Mouse (Mus musculus) granulocyte monocyte progenitor cell, adult 5-6 weeks (primary cell): ENCODE measurements at regions not wholly inside any gene's neighbourhood (a gene's known extent, or its start where the extent isn't known, plus 50 kb on each side); places are given as distances from the start of the nearest gene placed in this dataset.
A peak's percentile ranks its signal among the peaks of the same experiment; 100 is the strongest.

Source experiments
- ATAC-seq: replicated peaks from 2 replicates; pipeline ENCODE4 v1.8.0; 2016; ENCODE audit warnings: mild to moderate bottlenecking, moderate TSS enrichment, inconsistent platforms; ENCODE audit not compliant: poor library complexity, severe bottlenecking

DNA sequence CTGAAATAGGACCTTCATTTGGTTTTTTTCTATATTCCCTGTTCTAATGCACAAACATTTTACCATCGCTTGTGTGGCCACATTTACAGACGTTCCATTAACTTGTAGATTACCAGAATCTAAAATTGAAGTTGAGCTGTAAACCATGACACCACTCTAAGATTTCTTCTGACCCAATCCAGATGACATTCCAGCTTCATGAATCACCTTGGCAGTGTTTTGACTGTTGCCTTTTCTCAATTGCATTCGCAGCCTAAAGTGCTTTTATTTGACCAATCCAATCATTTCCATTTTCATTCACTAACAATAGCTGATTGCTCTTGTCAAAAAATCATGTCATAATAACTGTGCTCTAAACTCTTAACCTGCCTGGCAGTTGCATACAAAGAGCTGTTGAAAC is 144.8 kb downstream of the Mdfic start:
- ATAC-seq, result no peak

DNA sequence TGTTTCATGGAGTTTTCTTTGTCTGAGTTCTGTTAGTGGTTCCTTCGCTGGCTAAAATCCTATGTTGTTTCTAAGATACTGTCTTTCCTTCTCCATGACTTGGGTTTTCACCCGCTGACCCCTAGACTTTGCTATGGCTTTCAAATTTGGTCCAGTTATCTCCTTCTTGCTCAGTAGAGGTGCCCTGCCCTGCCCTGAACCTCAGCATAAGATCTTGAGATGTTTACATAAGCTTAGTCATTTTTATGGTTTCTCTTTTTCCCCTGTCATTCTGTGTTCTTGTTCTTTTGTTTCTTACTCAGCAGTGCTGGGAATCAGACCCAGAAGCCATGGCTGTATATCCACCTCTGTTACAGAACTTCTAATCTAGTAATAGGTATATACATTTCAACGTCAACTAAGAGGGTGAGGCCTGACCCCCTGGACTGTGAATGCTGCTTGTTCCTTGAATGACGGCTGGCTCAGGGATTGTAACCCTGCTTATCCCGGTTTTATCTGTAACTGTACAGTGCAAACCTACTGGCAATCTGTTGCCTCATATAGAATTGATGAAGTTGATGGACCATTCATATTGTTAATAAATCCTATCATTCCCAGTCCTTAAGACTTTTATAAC is 161.9 kb downstream of the Mdfic start:
- no peak for ATAC-seq

DNA sequence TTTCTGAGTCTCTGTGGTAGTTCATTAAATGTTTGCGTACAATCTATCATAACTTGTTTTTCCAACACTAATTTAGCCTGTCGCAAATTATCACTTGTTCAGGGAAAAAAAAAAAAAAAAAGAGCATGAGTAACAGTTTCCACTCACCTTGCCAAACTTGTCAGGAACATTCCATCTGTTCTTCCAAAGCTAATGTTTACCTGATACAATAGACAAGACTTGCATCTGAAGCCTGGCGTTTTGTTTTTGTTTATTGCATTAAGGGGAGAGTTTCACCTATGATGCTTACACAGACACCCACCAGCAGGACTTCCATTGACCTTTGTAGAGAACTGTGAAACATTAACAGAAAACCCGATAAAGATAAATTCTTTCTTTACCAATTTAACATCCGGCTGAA is 172.6 kb downstream of the Mdfic start:
- ATAC-seq, result no peak

DNA sequence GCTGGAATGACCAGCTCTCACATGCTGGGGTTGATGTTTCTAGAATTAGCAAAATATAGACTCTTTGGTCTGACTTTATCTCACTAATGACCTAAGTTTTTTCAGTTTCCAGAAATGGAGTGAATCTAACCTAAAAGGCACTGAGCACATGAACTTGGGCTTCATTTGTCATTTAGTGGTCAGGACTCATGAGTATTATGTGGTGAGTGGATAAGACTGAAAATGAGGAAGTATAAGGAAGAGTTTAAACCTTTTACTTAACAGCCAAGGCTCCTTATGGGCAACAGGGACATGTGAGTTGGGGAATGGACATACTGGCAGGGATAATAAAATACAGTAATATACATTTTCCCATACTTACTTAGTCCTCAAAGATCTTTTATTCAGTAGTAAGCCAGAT is 180.0 kb downstream of the Mdfic start:
- peak; percentile 48; the same call in 1 of the 2 replicates for ATAC-seq

DNA sequence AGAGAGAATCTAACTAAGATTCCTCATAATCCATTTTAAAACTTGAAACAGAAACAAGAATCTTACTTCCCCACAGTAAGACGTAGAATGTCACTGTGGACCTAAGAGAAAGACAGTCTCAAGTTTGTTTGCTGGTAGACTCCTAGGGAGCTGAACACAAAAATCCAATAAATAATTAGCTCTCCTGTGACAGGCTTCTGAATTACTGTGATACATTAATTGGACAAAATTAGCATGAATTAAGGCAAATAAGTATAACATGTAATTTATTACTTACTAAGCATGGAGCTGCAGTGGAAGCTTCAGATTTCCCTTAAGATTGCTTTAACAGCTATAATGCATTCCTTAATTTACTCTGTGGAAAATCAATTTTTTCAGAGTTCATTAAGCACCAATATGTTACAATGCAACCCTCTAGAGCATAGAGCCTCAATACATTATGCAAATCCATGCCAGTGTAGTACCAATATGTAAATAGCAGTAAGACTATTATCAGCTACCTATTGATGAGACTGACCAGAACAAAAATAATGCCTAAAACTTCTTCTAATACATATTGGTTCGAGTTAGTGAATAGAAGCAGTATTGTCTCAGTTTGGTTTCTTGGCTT is 182.3 kb downstream of the Mdfic start:
- ATAC-seq, result no peak

DNA sequence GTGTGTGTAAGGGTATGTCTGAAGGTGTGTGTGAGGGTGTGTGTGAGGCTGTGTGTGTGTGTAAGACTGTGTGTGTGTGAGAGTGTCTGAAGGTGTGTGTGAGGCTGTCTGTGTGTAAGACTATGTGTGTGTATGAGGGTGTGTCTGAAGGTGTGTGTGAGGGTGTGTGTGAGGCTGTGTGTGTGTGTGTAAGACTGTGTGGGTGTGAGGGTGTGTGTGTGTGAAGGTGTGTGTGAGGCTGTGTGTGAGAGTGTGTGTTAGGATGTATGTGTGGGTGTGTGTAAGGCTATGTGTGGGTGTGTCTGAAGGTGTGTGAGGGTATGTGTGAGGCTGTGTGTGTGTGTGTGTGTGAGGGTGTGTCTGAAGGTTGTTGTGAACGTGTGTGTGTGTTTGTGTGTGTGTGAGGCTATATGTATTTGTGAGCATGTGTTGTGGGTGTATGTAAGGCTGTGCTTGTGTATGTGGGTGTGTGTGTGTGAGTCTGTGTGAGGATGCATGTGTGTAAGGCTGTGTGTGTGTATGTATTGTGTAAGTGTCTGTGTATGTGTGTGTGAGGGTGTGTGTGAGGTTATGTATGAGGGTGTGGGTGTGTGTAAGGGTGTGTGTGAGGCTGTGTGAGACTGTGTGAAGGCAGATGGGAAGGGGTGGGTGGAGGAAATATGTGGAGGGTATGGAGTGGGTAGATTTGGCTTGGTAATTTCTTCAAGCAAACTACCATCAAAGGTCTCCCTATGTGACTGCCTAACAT is 190.1 kb downstream of the Mdfic start:
- no peak for ATAC-seq

DNA sequence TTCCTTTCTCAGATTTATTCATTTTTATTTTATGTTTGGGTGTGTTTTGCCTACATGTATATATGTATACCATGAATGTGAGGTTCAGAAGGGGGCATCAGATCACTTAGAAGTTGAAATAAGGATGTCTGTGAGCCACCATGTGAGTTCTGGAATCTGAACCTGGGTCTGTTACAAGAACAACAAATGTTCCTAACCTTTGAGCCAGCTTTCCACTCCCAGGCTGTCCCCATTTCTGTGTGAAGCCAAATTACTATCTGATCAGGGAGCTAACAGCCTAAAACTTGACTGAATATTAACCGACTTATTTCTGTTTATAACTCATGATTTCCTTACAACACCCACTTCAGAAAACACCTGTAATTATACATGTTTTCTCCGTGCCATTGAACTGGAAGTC is 209.2 kb downstream of the Mdfic start:
- ATAC-seq, result no peak

DNA sequence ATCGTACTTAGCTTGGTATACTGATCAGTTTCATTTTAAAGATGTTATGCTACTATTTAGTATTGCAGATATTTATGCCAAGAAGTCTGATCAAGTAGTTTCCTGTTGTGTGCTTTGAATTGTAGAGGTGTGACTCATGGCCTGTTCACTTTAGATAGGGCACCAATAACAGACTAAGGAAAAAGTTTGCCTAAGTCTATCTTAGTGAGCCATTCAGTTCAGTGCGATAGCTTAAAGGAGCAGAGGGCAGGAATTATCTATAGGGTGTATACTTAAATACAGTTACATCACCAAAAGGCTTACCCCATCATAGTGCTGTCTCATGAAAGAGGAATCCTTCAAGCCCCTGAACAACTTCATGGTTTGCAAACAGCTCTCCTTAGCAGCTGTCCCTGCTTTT is 229.8 kb downstream of the Mdfic start:
- no peak for ATAC-seq

DNA sequence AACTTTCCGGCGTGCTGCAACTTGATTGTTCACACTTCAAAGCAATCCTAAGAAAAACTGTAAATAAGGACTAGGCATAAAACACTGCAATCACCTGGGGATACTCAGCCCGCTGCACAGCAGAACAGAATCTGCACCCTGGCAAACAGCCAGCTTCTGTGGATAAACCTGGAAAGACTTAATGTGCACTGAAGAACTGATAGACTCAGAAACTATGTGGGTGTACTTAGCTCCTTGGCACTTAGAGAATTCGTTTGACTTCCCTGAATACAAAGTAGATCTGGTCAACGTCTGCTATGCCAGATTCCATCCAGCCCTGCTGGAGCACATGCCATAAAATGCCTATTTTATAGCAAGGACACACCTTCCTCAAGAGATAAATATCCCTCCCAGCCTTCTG is 266.9 kb downstream of the Mdfic start:
- no peak for ATAC-seq
